8 mouse cellular contexts compared by ENCODE assay signal in genomic region chr7:49922928-49923327, GRCm38 (mm10). TPM values are rescaled to one million over a fixed set of nuclear protein-coding genes. Genes with fewer than 3 reads are reported as not detected.
DNase-seq lines count a peak whose midpoint lies in the region; ATAC-seq lines count a peak whose summit lies in the region.

No protein-coding gene starts in this region.

- H3K27me3 ChIP-seq in forebrain, embryonic 14.5 days (replicated peaks; ENCODE audit: control insufficient read depth, insufficient read depth, low read length), result peaks cover 57% of the 10 kb centered on the region
- 0 out of 2 replicates have a peak, but pooled peaks cover 5% of the 10 kb centered on the region for H3K27me3 ChIP-seq in intestine, embryonic 16.5 days (replicated peaks; ENCODE audit: control insufficient read depth, insufficient read depth, low read length)
- peaks cover 7% of the 10 kb centered on the region for H3K27me3 ChIP-seq in midbrain, embryonic 11.5 days (ENCODE audit: control insufficient read depth, insufficient read depth, low read length)

- H3K9ac ChIP-seq in forebrain, embryonic 14.5 days (ENCODE audit: low read length), result 0 out of 2 replicates have a peak overlapping the region, but pooled peaks have one; percentile 30
- no peak overlapping the region; the same call in 1 of the 2 replicates for H3K9ac ChIP-seq in intestine, embryonic 16.5 days (ENCODE audit: low read depth, low read length)
- no peak overlapping the region; the same call in 1 of the 2 replicates for H3K9ac ChIP-seq in midbrain, embryonic 11.5 days (ENCODE audit: low read length)

- no peak for DNase-seq in frontal cortex, postnatal 14 days (ENCODE audit: low spot score in 2 of 2)
- peak; percentile 52 for DNase-seq in MN1 (ENCODE audit: low spot score)
- no peak for DNase-seq in forebrain, embryonic 14.5 days (ENCODE audit: low spot score)
- DNase-seq in midbrain, embryonic 11.5 days (ENCODE audit: low spot score, missing footprints), result peak; percentile 94
- DNase-seq in urinary bladder, postnatal 14 days (ENCODE audit: low spot score), result no peak
- no peak for DNase-seq in B cell, adult 2 months

- peak; percentile 75 for ATAC-seq in frontal cortex, adult (ENCODE audit: low TSS enrichment)
- peak; percentile 80 for ATAC-seq in forebrain, embryonic 14.5 days
- peak; percentile 41; the same call in 1 of the 2 replicates for ATAC-seq in intestine, embryonic 16.5 days
- peak; percentile 72 for ATAC-seq in midbrain, embryonic 11.5 days (ENCODE audit: low FRiP score)

- H3K36me3 ChIP-seq in forebrain, embryonic 14.5 days (ENCODE audit: control insufficient read depth, insufficient read depth, low read length), result no peaks in the 10 kb centered on the region
- H3K36me3 ChIP-seq in intestine, embryonic 16.5 days (ENCODE audit: control insufficient read depth, insufficient read depth, low read length), result no peaks in the 10 kb centered on the region
- no peaks in the 10 kb centered on the region for H3K36me3 ChIP-seq in midbrain, embryonic 11.5 days (ENCODE audit: control insufficient read depth, insufficient read depth, low read length)

- WGBS in forebrain, embryonic 14.5 days, result 8% methylated on average over 4 of the region's 4 CpGs
- WGBS in intestine, embryonic 16.5 days, result 43% methylated on average over 4 of the region's 4 CpGs
- WGBS in midbrain, embryonic 11.5 days, result 41% methylated on average over 4 of the region's 4 CpGs

- no peaks in the 10 kb centered on the region for H3K9me3 ChIP-seq in forebrain, embryonic 14.5 days (replicated peaks; ENCODE audit: control insufficient read depth, low read length)
- no peaks in the 10 kb centered on the region for H3K9me3 ChIP-seq in intestine, embryonic 16.5 days (ENCODE audit: control insufficient read depth, low read length)
- H3K9me3 ChIP-seq in midbrain, embryonic 11.5 days (ENCODE audit: control insufficient read depth, low read length), result peaks cover 3% of the 10 kb centered on the region; the same call in 1 of the 2 replicates

- H3K4me1 ChIP-seq in forebrain, embryonic 14.5 days (ENCODE audit: control insufficient read depth, insufficient read depth, low read length), result 0 out of 2 replicates have a peak, but pooled peaks cover 4% of the 10 kb centered on the region
- no peaks in the 10 kb centered on the region for H3K4me1 ChIP-seq in intestine, embryonic 16.5 days (ENCODE audit: control insufficient read depth, insufficient read depth, low read length)
- H3K4me1 ChIP-seq in midbrain, embryonic 11.5 days (ENCODE audit: control insufficient read depth, insufficient read depth, low read length), result 0 out of 2 replicates have a peak, but pooled peaks cover 3% of the 10 kb centered on the region

- H3K4me3 ChIP-seq in forebrain, embryonic 14.5 days (ENCODE audit: low read depth, low read length), result no peak overlapping the region
- no peak overlapping the region for H3K4me3 ChIP-seq in intestine, embryonic 16.5 days (ENCODE audit: low read length)
- no peak overlapping the region for H3K4me3 ChIP-seq in midbrain, embryonic 11.5 days (ENCODE audit: low read depth, low read length)

- H3K4me2 ChIP-seq in forebrain, embryonic 14.5 days (ENCODE audit: low read length), result peak overlapping the region; percentile 31; the same call in 1 of the 2 replicates
- H3K4me2 ChIP-seq in intestine, embryonic 16.5 days (ENCODE audit: low read depth, low read length), result no peak overlapping the region
- H3K4me2 ChIP-seq in midbrain, embryonic 11.5 days, result no peak overlapping the region; the same call in 1 of the 2 replicates

- H3K27ac ChIP-seq in forebrain, embryonic 14.5 days (ENCODE audit: low read depth, low read length), result 0 out of 2 replicates have a peak overlapping the region, but pooled peaks have one; percentile 1
- no peak overlapping the region for H3K27ac ChIP-seq in intestine, embryonic 16.5 days (ENCODE audit: low read length)
- no peak overlapping the region for H3K27ac ChIP-seq in midbrain, embryonic 11.5 days (ENCODE audit: low read depth, low read length)

RNA-seq across cellular contexts. Expression of gene Slc6a5, which starts 13.0 kb away (rescaled TPM):
- not detected in 2 replicates for polyA plus RNA-seq in forebrain, embryonic 14.5 days (2014; fragmentation: Nextera tagmentation; extraction: Ambion mirVana)
- not detected in 2 replicates for polyA plus RNA-seq in intestine, embryonic 16.5 days (2015; fragmentation: Nextera tagmentation; extraction: Ambion mirVana)
- 0.07 TPM in 1 of 2 replicates, not detected in the other for polyA plus RNA-seq in midbrain, embryonic 11.5 days (2014; fragmentation: Nextera tagmentation; extraction: Ambion mirVana)

RNA-seq across cellular contexts. Expression of gene Nell1, which starts 51.7 kb away (rescaled TPM):
- polyA plus RNA-seq in forebrain, embryonic 14.5 days (2014; fragmentation: Nextera tagmentation; extraction: Ambion mirVana), result 9.7 and 10.7 TPM in 2 replicates
- 3.5 and 4.2 TPM in 2 replicates for polyA plus RNA-seq in intestine, embryonic 16.5 days (2015; fragmentation: Nextera tagmentation; extraction: Ambion mirVana)
- polyA plus RNA-seq in midbrain, embryonic 11.5 days (2014; fragmentation: Nextera tagmentation; extraction: Ambion mirVana), result 2.2 and 2.4 TPM in 2 replicates

Comparison
In these comparisons a context has a peak if more than half of its experiments do, and no peak if none do; other contexts are left out.
1. DNase-seq: peak in MN1 (single experiment) and midbrain, embryonic 11.5 days (single experiment); none in frontal cortex, postnatal 14 days (0 of 2), forebrain, embryonic 14.5 days (single experiment), urinary bladder, postnatal 14 days (single experiment) and B cell, adult 2 months (0 of 2).
2. Peak in every context shown above with its lines, with median percentiles within 50 percentile points of each other: ATAC-seq.